Mouse (Mus musculus) ES-E14 (cell line): ENCODE measurements around the gene Cptp. TPM values are rescaled to one million over a fixed set of nuclear protein-coding genes. Genes with fewer than 3 reads are reported as not detected.

Source experiments
- DNase-seq: peaks from one replicate; pipeline ENCODE4 v3.0.0-alpha.2; 2013; ENCODE audit warnings: low read depth, low spot score
- H3K27ac ChIP-seq: 2 replicates; pipeline ENCODE4 v1.5.1; 2012; ENCODE audit warnings: low read depth, mild to moderate bottlenecking, low read length, moderate library complexity, mixed read lengths; ENCODE audit not compliant: poor library complexity, insufficient read depth, severe bottlenecking
- H3K36me3 ChIP-seq: 2 replicates; pipeline ENCODE4 v1.6.1; 2012; ENCODE audit warnings: mild to moderate bottlenecking, low read length, moderate library complexity, mixed read lengths; ENCODE audit not compliant: control insufficient read depth, poor library complexity, insufficient read depth, severe bottlenecking
- H3K4me1 ChIP-seq, 2 experiments: fragments of 150-350 bp in 1 of 2; sonication (generic) in 1 of 2; 2 replicates each; pipeline ENCODE4 v1.6.1; 2012; ENCODE audit warnings: low read length in 2 of 2, mild to moderate bottlenecking in 1 of 2, mixed read lengths in 1 of 2; ENCODE audit not compliant: control insufficient read depth in 2 of 2, insufficient read depth in 2 of 2, poor library complexity in 1 of 2
- H3K4me3 ChIP-seq, 2 experiments: fragments of 150-350 bp in 1 of 2; sonication (generic) in 1 of 2; 2 replicates each; pipeline ENCODE4 v1.5.1; 2012; ENCODE audit warnings: low read length in 2 of 2, low read depth in 1 of 2, mild to moderate bottlenecking in 1 of 2, mixed read lengths in 1 of 2; ENCODE audit not compliant: insufficient read depth in 1 of 2, poor library complexity in 1 of 2, severe bottlenecking in 1 of 2
- H3K9ac ChIP-seq: 2 replicates; pipeline ENCODE4 v1.6.1; 2012; ENCODE audit warnings: low read depth, mild to moderate bottlenecking, low read length, mixed read lengths; ENCODE audit not compliant: poor library complexity, insufficient read depth, severe bottlenecking
- H3K9me3 ChIP-seq: fragments of 150-350 bp; sonication (generic); 2 replicates; pipeline ENCODE4 v1.6.1; 2012; ENCODE audit warnings: low read depth, mild to moderate bottlenecking, low read length; ENCODE audit not compliant: control insufficient read depth, insufficient read depth
- CHD2 ChIP-seq: IDR thresholded peaks from 2 replicates; pipeline ENCODE4 v1.6.1; 2014; ENCODE audit warnings: mild to moderate bottlenecking, low read depth, low read length, inconsistent platforms
- HCFC1 ChIP-seq: IDR thresholded peaks from 2 replicates; pipeline ENCODE4 v1.6.1; 2012; ENCODE audit warnings: low read length, inconsistent platforms, borderline replicate concordance; ENCODE audit not compliant: insufficient read depth
- ZC3H11A ChIP-seq: IDR thresholded peaks from 2 replicates; pipeline ENCODE4 v1.6.1; 2012; ENCODE audit warnings: low read depth, mild to moderate bottlenecking, inconsistent platforms, low read length, borderline replicate concordance
- in situ Hi-C, 2 experiments: fragments of 600-800 bp; cut with MboI; formaldehyde crosslinking; loops; one replicate each; pipeline ENCODE4 v1.15.1; 2025; ENCODE audit warnings: low sequenced_read_pairs in 2 of 2, inconsistent platforms in 1 of 2; ENCODE audit not compliant: unreplicated experiment in 2 of 2
- total RNA-seq: library from RNA; depleted of rRNA; stranded (reverse); fragments of 300-350 nt; gene quantifications from 2 replicates; pipeline ENCODE4 v1.2.3, GENCODE M21; 2012; rRNA removed

Gene Cptp
- total RNA-seq, 1 experiment = 10.1 TPM

- no peak for DNase-seq
- peaks cover 0 to 2% of the 10 kb centered on the region in 2 experiments; a peak in 1 of 4 replicates for H3K4me1 ChIP-seq
- H3K4me3 ChIP-seq = no peak overlapping the region
- no peak overlapping the region for H3K27ac ChIP-seq
- H3K9ac ChIP-seq = no peak overlapping the region
- TF ChIP-seq HCFC1 (no peak), CHD2 (no peak), ZC3H11A (no peak)
- H3K36me3 ChIP-seq = peaks cover 50% of the 10 kb centered on the region
- in situ Hi-C loops = no loop called here
- H3K9me3 ChIP-seq = no peaks in the 10 kb centered on the region
Measured at GRCm38 (mm10) chr4:155817533-155817932, 51.7 kb downstream of the Cptp start.

Other genes starting within 250 kb of the Cptp start
- 45.7 and 50.1 TPM in 2 replicates for gene Cdk11b, start 244.6 kb downstream of the Cptp start, total RNA-seq
- not detected in 2 replicates for gene Gm10563, start 224.0 kb downstream of the Cptp start, total RNA-seq
- 12.1 and 19.0 TPM in 2 replicates for gene Mmp23, start 216.1 kb downstream of the Cptp start, total RNA-seq
- 55.3 and 100 TPM in 2 replicates for gene Mib2, start 200.2 kb downstream of the Cptp start, total RNA-seq
- 10.0 and 22.1 TPM in 2 replicates for gene Fndc10, start 175.1 kb downstream of the Cptp start, total RNA-seq
- 125 and 129 TPM in 2 replicates for gene Ssu72, start 164.6 kb downstream of the Cptp start, total RNA-seq
- 0.22 and 0.58 TPM in 2 replicates for gene Tmem240, start 134.6 kb downstream of the Cptp start, total RNA-seq
- gene Atad3a, start 108.3 kb downstream of the Cptp start, total RNA-seq = 169 and 267 TPM in 2 replicates
- 4.6 and 10.6 TPM in 2 replicates for gene Vwa1, start 94.7 kb downstream of the Cptp start, total RNA-seq
- gene Tmem88b, start 83.6 kb downstream of the Cptp start, total RNA-seq = 0.09 and 0.11 TPM in 2 replicates
- 0.49 and 0.74 TPM in 2 replicates for gene Ankrd65, start 79.0 kb downstream of the Cptp start, total RNA-seq
- gene Mrpl20, start 66.6 kb downstream of the Cptp start, total RNA-seq = 114 and 157 TPM in 2 replicates
- 103 and 171 TPM in 2 replicates for gene Ccnl2, start 57.0 kb downstream of the Cptp start, total RNA-seq
- 156 and 162 TPM in 2 replicates for gene Aurkaip1, start 38.2 kb downstream of the Cptp start, total RNA-seq
- 14.2 and 14.4 TPM in 2 replicates for gene Mxra8, start 29.8 kb downstream of the Cptp start, total RNA-seq
- gene Dvl1, start 22.0 kb downstream of the Cptp start, total RNA-seq = 49.8 and 88.0 TPM in 2 replicates
- 0.40 and 0.58 TPM in 2 replicates for gene Tas1r3, start 6.1 kb downstream of the Cptp start, total RNA-seq
- gene Ints11, start 106 bp upstream of the Cptp start, total RNA-seq = 106 and 119 TPM in 2 replicates
- gene Pusl1, start 22.3 kb upstream of the Cptp start, total RNA-seq = 62.2 and 104 TPM in 2 replicates
- gene Acap3, start 22.4 kb upstream of the Cptp start, total RNA-seq = 17.1 and 32.0 TPM in 2 replicates
- gene Ube2j2, start 74.4 kb upstream of the Cptp start, total RNA-seq = 57.9 and 74.1 TPM in 2 replicates
- gene C1qtnf12, start 92.9 kb upstream of the Cptp start, total RNA-seq = 6.4 and 10.3 TPM in 2 replicates
- gene B3galt6, start 123.2 kb upstream of the Cptp start, total RNA-seq = 11.9 and 20.6 TPM in 2 replicates
- gene Sdf4, start 123.4 kb upstream of the Cptp start, total RNA-seq = 176 and 257 TPM in 2 replicates
- gene Tnfrsf4, start 144.4 kb upstream of the Cptp start, total RNA-seq = 2.4 and 2.6 TPM in 2 replicates
- gene Tnfrsf18, start 156.7 kb upstream of the Cptp start, total RNA-seq = 0.62 and 1.1 TPM in 2 replicates
- 0.22 and 0.37 TPM in 2 replicates for gene Ttll10, start 190.0 kb upstream of the Cptp start, total RNA-seq
- 83.4 and 131 TPM in 2 replicates for gene 9430015G10Rik, start 240.5 kb upstream of the Cptp start, total RNA-seq